Mouse (Mus musculus) spleen, adult 2 months (tissue): Measurements from ENCODE around the gene Pla2g4d.

ENCODE experiments used
- CTCF ChIP-seq: fragments of 200-500 bp; IDR thresholded peaks from 2 replicates; pipeline ENCODE4 v1.5.1; 2011; ENCODE audit warnings: mild to moderate bottlenecking, inconsistent platforms; ENCODE audit not compliant: insufficient read depth, insufficient read length, insufficient replicate concordance; ENCODE audit errors: extremely low read depth
- POLR2A ChIP-seq: fragments of 200-500 bp; IDR thresholded peaks from 2 replicates; pipeline ENCODE4 v1.6.1; 2011; ENCODE audit warnings: low read depth, low read length, inconsistent platforms

GRCm38 (mm10) chr2:120235947-120236640 is 52.9 kb downstream of the Pla2g4d start:
- no peak for TF ChIP-seq CTCF
- no peak for TF ChIP-seq POLR2A
